Mouse (Mus musculus) megakaryocyte, embryonic 14.5 days (primary cell): ENCODE data around the gene Dydc1. TPM values are rescaled to one million over a fixed set of nuclear protein-coding genes. Genes with fewer than 3 reads are reported as not detected.

Experiments used
- H3K27me3 ChIP-seq: replicated peaks from 2 replicates; pipeline ENCODE3; 2012; ENCODE audit warnings: inconsistent platforms
- H3K36me3 ChIP-seq: replicated peaks from 2 replicates; pipeline ENCODE3; 2012; ENCODE audit warnings: low read length, inconsistent platforms, mixed read lengths
- H3K4me1 ChIP-seq: 2 replicates; pipeline ENCODE4 v1.6.1; 2012; ENCODE audit warnings: inconsistent platforms
- H3K4me3 ChIP-seq: replicated peaks from 2 replicates; pipeline ENCODE3; 2012; ENCODE audit warnings: moderate library complexity, mild to moderate bottlenecking, inconsistent platforms
- H3K9me3 ChIP-seq: 2 replicates; pipeline ENCODE4 v1.6.1; 2012; ENCODE audit warnings: inconsistent platforms
- FLI1 ChIP-seq: IDR thresholded peaks from 2 replicates; pipeline ENCODE4 v1.6.1; 2012; ENCODE audit warnings: low read length, inconsistent platforms, mixed read lengths
- GATA1 ChIP-seq: IDR thresholded peaks from 3 replicates; pipeline ENCODE4 v1.6.1; 2012; ENCODE audit warnings: mixed read lengths, low read length, inconsistent platforms, borderline replicate concordance
- polyA plus RNA-seq: library from polyadenylated mRNA; stranded (reverse); fragments of >175 nt; gene quantifications from 2 replicates; pipeline ENCODE4 v1.2.3, GENCODE M21; 2012; ENCODE audit warnings: low replicate concordance; ENCODE audit not compliant: insufficient read depth

Gene Dydc1
- polyA plus RNA-seq, 1 experiment = not detected

DNA sequence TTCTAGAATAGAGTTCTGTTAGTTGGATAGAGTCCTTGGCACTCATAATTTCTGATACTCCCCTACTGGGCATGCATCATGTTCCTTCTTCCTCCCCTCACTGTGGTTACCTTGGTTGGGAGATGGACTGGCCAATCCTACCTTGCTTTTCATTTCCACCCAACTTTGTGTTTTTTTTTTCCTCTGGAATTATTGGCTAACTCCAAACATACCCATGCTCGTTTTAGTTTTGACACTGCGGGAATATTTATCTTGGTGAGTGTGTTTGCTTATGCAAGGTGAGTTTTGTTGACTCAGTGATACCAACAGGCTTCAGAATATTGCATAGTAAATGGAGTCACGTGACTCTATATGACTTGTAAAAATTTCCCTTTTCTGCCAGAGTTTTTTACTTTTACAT is 28.0 kb downstream of the Dydc1 start:
- H3K4me3 ChIP-seq = no peak overlapping the region
- H3K4me1 ChIP-seq = no peaks in the 10 kb centered on the region
- TF ChIP-seq GATA1 (no peak), FLI1 (no peak)
- no peaks in the 10 kb centered on the region for H3K9me3 ChIP-seq
- no peaks in the 10 kb centered on the region for H3K36me3 ChIP-seq
- H3K27me3 ChIP-seq = no peaks in the 10 kb centered on the region

DNA sequence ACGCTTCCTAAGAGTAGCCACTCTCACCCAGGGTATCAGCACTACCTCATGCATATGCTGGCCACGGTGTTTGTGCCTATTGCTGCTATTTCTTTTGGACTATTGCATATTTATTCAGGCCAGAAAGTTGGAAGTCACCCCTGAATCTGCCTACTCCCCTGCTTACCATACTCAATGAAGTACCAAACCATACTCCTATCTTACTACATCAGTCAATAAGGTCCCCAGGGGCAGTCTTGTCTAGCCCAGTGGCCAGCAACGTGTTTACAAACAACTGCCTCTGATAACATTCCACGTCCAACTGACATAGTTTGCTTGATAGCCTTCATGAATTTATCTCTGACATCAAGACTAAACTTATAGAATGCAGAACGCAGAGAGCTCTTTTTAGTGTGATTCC is 28.5 kb downstream of the Dydc1 start:
- H3K27me3 ChIP-seq = no peaks in the 10 kb centered on the region
- no peaks in the 10 kb centered on the region for H3K9me3 ChIP-seq
- no peak for TF ChIP-seq FLI1
- TF ChIP-seq GATA1 = no peak
- no peaks in the 10 kb centered on the region for H3K4me1 ChIP-seq
- no peak overlapping the region for H3K4me3 ChIP-seq
- H3K36me3 ChIP-seq = no peaks in the 10 kb centered on the region

DNA sequence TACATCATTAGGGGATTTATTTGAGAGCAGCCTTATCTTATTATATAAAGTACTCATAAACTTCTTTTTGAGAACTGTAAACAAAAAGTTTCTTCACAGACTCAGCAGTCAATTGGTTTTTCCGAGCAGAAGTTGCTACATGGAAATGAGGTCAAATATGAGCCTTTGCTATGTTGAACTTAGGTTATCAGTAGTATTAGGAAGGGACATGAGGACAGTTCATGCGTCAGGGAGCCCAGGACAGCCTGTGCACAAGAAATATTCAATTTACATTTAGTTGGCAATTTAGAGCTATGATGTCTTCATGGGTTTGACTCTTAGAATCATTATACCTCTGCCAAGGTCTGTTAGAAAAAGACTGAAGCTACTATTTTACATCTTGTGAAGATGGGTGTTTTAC is 29.6 kb downstream of the Dydc1 start:
- H3K4me3 ChIP-seq = no peak overlapping the region
- H3K9me3 ChIP-seq = no peaks in the 10 kb centered on the region
- no peaks in the 10 kb centered on the region for H3K4me1 ChIP-seq
- no peaks in the 10 kb centered on the region for H3K27me3 ChIP-seq
- H3K36me3 ChIP-seq = no peaks in the 10 kb centered on the region
- TF ChIP-seq FLI1 = no peak
- TF ChIP-seq GATA1 = no peak

DNA sequence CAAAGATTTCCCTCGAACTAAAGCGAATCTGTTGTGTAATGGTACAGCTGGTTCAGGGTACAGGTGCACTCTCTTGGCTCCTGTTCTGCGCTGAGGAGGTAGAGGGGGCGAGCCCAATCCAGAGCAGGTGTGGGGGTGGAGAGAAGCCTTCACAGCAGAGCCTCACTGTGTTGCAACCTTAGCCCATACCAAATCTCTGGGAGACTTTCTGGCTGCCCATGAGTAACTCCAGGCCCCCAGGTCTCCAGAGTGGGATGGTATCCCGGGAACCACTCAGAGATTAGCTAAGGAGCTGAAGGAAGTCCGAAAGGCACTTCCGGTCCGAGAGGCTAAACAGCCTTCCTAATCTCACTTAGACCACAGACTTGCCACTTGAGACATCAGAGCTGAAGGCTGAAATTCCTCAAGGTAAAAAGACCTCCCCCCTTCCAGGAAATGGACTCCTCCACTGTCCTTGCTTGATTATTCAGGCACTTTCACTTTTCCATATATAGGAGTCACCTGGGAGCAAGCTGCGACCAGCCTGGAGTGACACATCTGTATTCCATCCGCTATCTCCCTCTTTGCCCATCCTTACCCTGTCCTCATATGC is 32.2 kb downstream of the Dydc1 start, which contains the start of gene Mat1a:
Mat1a (plus strand) TSS at position 183 of the 592 bp plus-strand sequence.
- H3K27me3 ChIP-seq = no peaks in the 10 kb centered on the region
- H3K4me3 ChIP-seq = no peak within 1 kb of the TSS
- H3K9me3 ChIP-seq = no peaks in the 10 kb centered on the region
- no peaks in the 10 kb centered on the region for H3K36me3 ChIP-seq
- H3K4me1 ChIP-seq = no peaks in the 10 kb centered on the region
- no peak for TF ChIP-seq FLI1
- TF ChIP-seq GATA1 = no peak

DNA sequence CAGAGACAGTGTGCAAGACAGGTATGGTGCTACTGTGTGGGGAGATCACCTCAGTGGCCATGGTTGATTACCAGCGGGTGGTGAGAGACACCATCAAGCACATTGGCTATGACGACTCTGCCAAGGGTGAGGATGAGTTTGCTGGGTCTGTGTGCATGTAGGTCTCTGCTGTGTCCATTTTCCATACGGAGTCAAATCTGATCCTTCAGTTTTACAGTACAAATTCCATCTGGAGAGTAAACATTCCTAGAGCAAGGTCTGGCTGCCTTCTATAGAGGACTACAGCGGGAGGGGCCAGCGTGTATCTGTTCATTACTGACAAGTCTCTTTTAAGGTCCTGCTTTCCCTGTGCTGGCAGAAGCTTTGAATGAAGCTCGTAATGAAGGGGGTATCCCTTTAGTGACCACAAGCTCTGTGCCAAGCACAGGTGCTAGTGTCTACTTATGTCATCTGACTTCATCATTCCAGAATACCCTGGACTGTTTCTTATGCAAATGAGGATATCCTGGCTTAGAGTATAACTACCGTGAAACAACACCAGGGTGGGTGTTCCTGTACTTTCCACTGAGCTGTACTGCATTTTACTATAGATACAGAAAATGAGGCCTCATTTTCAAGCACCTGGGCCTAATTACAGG is 38.4 kb downstream of the Dydc1 start:
- Histone ChIP-seq H3K9me3 (no peaks in the 10 kb centered on the region), H3K4me3 (no peak overlapping the region), H3K4me1 (no peaks in the 10 kb centered on the region), H3K27me3 (no peaks in the 10 kb centered on the region), H3K36me3 (no peaks in the 10 kb centered on the region)
- no peak for TF ChIP-seq GATA1
- no peak for TF ChIP-seq FLI1

DNA sequence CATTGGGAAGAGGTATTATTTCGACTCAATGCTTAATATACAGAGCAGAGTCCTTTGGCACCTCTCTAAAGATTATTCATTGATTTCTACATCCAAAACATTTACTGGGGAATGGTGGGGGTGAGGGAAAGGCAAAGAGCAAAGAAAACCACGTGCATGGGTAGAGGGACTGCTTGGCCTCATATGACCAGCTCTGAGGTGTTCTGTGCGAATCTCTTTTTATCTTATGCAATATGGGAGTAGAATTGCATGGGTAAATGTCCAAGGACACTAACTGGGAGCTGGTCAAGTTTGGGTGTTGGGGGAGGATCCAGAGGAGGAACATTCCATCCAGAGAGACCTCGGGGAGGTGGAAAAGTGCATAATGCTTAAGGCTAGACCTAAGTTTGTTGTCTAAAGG is 40.2 kb downstream of the Dydc1 start:
- TF ChIP-seq GATA1 = no peak
- TF ChIP-seq FLI1 = no peak
- no peaks in the 10 kb centered on the region for H3K36me3 ChIP-seq
- no peaks in the 10 kb centered on the region for H3K27me3 ChIP-seq
- no peak overlapping the region for H3K4me3 ChIP-seq
- H3K9me3 ChIP-seq = no peaks in the 10 kb centered on the region
- no peaks in the 10 kb centered on the region for H3K4me1 ChIP-seq

DNA sequence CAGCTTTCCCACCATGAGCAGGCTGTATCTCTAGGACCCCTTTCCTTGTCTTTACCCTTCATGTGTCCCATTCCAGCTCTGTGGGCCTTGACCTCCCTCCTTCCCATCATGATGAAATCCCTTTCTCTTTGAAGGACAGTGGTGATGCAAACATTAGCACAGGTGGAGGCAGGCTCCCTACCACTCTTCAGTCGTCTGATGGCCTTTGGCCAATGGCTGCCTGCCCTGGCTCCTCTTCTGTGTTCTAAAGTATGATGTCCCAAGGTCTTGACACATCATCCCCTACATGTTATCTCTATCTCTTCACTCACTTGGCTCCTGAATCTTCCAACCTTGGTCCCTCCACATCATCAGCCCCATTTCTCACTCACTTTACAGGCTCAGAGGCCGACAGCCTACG is 43.6 kb downstream of the Dydc1 start:
- TF ChIP-seq FLI1 = no peak
- TF ChIP-seq GATA1 = no peak
- Histone ChIP-seq H3K27me3 (no peaks in the 10 kb centered on the region), H3K9me3 (no peaks in the 10 kb centered on the region), H3K4me3 (no peak overlapping the region), H3K36me3 (no peaks in the 10 kb centered on the region), H3K4me1 (no peaks in the 10 kb centered on the region)

DNA sequence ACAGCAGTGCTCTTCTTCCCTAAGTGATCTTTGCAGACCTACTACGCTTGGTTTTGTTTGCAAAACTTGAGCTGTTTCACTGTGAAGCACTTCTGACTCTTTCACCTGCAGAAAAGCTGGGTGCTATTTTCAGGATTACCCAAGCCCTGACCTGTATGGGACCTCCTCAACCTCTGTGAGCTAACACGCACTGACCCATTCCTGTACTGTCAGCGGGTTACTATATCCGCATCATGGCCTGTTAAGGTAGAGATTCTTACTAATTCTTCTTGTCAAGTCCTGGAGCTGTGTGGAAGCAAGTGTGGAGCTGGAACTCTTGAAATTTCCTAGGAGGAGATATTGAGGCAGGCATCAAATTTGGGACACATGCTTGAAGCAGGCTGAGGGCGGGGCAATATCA is 52.0 kb downstream of the Dydc1 start:
- Histone ChIP-seq H3K4me1 (no peaks in the 10 kb centered on the region), H3K4me3 (no peak overlapping the region), H3K9me3 (no peaks in the 10 kb centered on the region), H3K27me3 (no peaks in the 10 kb centered on the region), H3K36me3 (no peaks in the 10 kb centered on the region)
- no peak for TF ChIP-seq FLI1
- no peak for TF ChIP-seq GATA1

DNA sequence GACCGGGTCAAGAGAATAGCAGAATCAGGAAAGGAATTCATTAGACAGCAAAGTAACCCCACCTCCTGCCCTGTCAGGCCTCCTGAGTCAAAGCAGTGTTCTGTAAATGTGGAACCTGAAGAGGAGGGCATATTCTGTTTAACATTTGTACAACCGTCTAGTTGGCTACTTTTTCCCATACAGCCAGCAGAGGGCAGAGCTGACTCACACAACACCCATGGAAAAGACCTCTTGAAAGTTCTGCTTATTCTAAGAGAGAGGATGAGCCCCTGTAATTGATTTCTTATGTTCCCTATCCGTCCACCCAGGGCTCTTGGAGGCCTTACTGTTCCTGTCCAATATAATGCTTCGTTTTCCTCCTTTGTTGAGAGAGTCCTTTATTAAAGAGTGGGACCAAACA is 55.3 kb downstream of the Dydc1 start:
- Histone ChIP-seq H3K4me1 (no peaks in the 10 kb centered on the region), H3K9me3 (no peaks in the 10 kb centered on the region), H3K4me3 (no peak overlapping the region), H3K27me3 (no peaks in the 10 kb centered on the region), H3K36me3 (no peaks in the 10 kb centered on the region)
- TF ChIP-seq FLI1 (no peak), GATA1 (no peak)

DNA sequence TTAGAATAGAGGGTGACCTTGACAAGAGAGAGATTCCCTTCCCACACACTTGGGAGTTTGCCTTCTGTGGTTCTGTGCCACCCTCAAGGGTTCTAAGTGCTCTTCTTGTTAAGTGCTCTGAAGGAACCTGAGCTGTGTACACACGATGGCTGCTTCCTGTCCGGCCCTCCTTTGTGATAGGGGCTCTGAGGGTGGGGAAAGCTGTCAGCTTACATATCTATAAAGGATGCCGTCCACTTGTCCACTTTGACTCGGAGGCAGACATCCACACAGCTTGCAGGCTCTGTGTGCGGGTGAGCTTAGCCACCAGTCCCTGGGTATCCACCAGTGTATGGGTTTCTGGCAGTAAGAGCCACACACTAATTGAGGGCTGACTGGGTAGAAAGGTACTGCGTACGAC is 58.8 kb downstream of the Dydc1 start, which contains the start of gene Sftpa1:
Sftpa1 (plus strand) TSS at position 243 of the 400 bp plus-strand sequence.
- Histone ChIP-seq H3K4me3 (no peak within 1 kb of the TSS), H3K9me3 (no peaks in the 10 kb centered on the region), H3K36me3 (no peaks in the 10 kb centered on the region), H3K27me3 (no peaks in the 10 kb centered on the region), H3K4me1 (no peaks in the 10 kb centered on the region)
- TF ChIP-seq FLI1 (no peak), GATA1 (no peak)

DNA sequence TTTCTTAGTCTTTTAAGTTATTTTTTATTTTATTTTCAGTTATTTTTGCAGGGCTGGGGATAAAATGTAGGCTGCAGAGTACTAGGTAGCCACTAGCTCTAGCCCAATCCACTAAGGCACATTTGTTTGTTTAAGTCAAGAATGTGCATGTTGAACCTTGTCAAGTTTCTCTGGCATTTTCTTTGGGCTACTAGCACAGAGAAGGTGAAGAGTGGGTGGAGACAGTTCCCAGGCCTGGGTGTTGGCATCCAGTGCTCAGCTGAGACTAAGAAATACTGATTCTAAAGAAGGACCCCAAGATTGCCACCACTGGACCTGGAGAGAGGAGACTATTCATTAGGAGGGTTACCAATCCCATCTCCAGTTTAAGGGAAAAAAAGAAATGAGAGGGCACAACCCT is 64.3 kb downstream of the Dydc1 start:
- Histone ChIP-seq H3K9me3 (no peaks in the 10 kb centered on the region), H3K4me3 (no peak overlapping the region), H3K36me3 (no peaks in the 10 kb centered on the region), H3K4me1 (no peaks in the 10 kb centered on the region), H3K27me3 (no peaks in the 10 kb centered on the region)
- no peak for TF ChIP-seq FLI1
- no peak for TF ChIP-seq GATA1
